Mouse (Mus musculus) neural tube, embryonic 12.5 days (tissue): ENCODE measurements at regions not wholly inside any gene's neighbourhood (a gene's known extent, or its start where the extent isn't known, plus 50 kb on each side); places are given as distances from the start of the nearest gene placed in this dataset.

Source experiments
- ATAC-seq: fragments of 200-750 bp; cut with Nextera tagmentation; 2 replicates; pipeline ENCODE4 v1.8.0; 2017; ENCODE audit warnings: low read depth, mild to moderate bottlenecking, moderate TSS enrichment, moderate library complexity; ENCODE audit not compliant: low FRiP score
- H3K27ac ChIP-seq: fragments of 300-500 bp; sonication (generic); 2 replicates; pipeline ENCODE4 v1.5.1; 2016
- H3K27me3 ChIP-seq: fragments of 300-500 bp; sonication (generic); replicated peaks from 2 replicates; pipeline ENCODE4 v1.6.1; 2016; ENCODE audit warnings: mild to moderate bottlenecking
- H3K36me3 ChIP-seq: fragments of 300-500 bp; sonication (generic); 2 replicates; pipeline ENCODE4 v1.6.1; 2016; ENCODE audit warnings: mild to moderate bottlenecking
- H3K4me1 ChIP-seq: fragments of 300-500 bp; sonication (generic); 2 replicates; pipeline ENCODE4 v1.6.1; 2016
- H3K4me2 ChIP-seq: fragments of 300-500 bp; sonication (generic); replicated peaks from 2 replicates; pipeline ENCODE4 v1.6.1; 2016; ENCODE audit warnings: mild to moderate bottlenecking
- H3K4me3 ChIP-seq: fragments of 300-500 bp; sonication (generic); 2 replicates; pipeline ENCODE4 v1.5.1; 2016
- H3K9ac ChIP-seq: fragments of 300-500 bp; sonication (generic); 2 replicates; pipeline ENCODE4 v1.6.1; 2016; ENCODE audit warnings: mild to moderate bottlenecking
- H3K9me3 ChIP-seq: fragments of 300-500 bp; sonication (generic); 2 replicates; pipeline ENCODE4 v1.6.1; 2016; ENCODE audit warnings: mild to moderate bottlenecking
- WGBS: fragments of 180-500 bp; shearing (Covaris S2); methylation state at CpG from one replicate; pipeline ENCODE4 v1.1.7; 2016; 5-methylcytosine and 5-hydroxymethylcytosine counted together

DNA sequence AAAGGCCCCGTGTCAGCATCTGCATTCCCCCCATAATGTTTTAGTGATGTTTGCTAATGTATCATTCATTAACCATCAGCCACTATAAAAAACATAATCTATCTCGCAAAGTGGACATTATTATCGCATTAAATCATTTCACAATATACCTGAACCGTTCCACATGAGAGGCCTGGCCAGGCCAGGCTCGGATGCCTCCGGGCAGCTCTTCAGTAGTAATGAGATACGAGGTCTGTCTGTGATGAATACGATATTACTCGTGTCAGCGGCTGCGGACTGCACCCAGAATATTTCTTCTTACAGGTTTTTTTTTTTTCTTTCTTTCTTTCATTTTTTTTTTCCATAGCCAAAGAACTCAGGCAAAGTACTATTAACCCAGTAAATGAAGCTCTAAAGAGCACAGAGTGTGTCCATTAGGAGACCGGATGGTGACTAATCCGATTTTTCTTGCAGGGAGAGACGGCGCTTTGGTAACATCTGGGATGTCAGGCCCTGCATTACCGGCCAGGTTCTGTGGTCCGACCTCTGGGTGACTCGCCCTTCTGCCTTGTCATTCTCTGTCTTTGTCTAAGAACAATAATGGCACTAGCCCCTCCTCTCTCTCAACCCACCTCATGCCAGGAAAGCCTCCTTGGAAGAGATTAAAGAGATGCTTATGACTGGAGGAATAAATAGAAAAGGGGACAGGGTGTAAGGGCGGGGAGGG is 145.5 kb downstream of the Slc35b3 start:
- H3K4me3 ChIP-seq = no peak overlapping the region
- H3K9ac ChIP-seq = no peak overlapping the region
- peaks cover 6% of the 10 kb centered on the region for H3K4me1 ChIP-seq
- H3K27ac ChIP-seq = no peak overlapping the region
- ATAC-seq = peak; percentile 65; the same call in 1 of the 2 replicates
- H3K27me3 ChIP-seq = no peaks in the 10 kb centered on the region
- H3K9me3 ChIP-seq = no peaks in the 10 kb centered on the region
- H3K36me3 ChIP-seq = no peaks in the 10 kb centered on the region
- 65% methylated on average over 19 of the region's 19 CpGs for WGBS
- H3K4me2 ChIP-seq = no peak overlapping the region

DNA sequence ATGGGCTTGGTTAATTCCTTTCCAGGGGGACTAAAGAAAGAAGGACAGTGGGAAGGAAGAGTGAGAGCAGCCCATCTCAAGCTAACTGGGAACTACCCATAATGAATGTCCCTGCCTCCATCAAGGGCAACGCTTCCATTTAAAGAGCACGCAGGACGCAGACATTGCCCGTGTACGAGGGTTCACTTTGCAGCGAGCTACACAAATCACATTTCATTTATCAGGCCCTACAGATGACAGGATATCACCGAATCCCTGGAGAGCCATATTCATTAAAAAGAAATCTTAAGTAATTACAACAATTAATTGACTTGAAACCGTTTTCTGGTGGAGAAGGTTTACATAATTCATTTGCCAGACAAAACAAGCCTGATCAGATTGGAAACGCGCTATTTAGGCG is 139.7 kb upstream of the Eef1e1 start:
- Histone ChIP-seq H3K36me3 (no peaks in the 10 kb centered on the region), H3K9me3 (no peaks in the 10 kb centered on the region), H3K27me3 (no peaks in the 10 kb centered on the region), H3K4me3 (no peak overlapping the region), H3K27ac (no peak overlapping the region), H3K9ac (no peak overlapping the region), H3K4me1 (no peaks in the 10 kb centered on the region), H3K4me2 (no peak overlapping the region)
- no peak for ATAC-seq
- WGBS = 64% methylated on average over 11 of the region's 11 CpGs

GRCm38 (mm10) chr13:38793456-38793855 is 134.6 kb upstream of the Eef1e1 start:
- no peaks in the 10 kb centered on the region for H3K36me3 ChIP-seq
- no peak for ATAC-seq
- H3K27me3 ChIP-seq = no peaks in the 10 kb centered on the region
- no peaks in the 10 kb centered on the region for H3K4me1 ChIP-seq
- WGBS = 42% methylated on average over 7 of the region's 7 CpGs
- H3K4me2 ChIP-seq = no peak overlapping the region
- no peaks in the 10 kb centered on the region for H3K9me3 ChIP-seq
- no peak overlapping the region for H3K27ac ChIP-seq
- H3K9ac ChIP-seq = no peak overlapping the region
- H3K4me3 ChIP-seq = no peak overlapping the region

GRCm38 (mm10) chr13:38780630-38781010 is 121.8 kb upstream of the Eef1e1 start:
- no peak overlapping the region for H3K4me2 ChIP-seq
- no peaks in the 10 kb centered on the region for H3K27me3 ChIP-seq
- H3K9ac ChIP-seq = no peak overlapping the region
- H3K36me3 ChIP-seq = no peaks in the 10 kb centered on the region
- H3K9me3 ChIP-seq = no peaks in the 10 kb centered on the region
- H3K4me3 ChIP-seq = no peak overlapping the region
- ATAC-seq = no peak
- H3K27ac ChIP-seq = no peak overlapping the region
- WGBS = 58% methylated on average over 6 of the region's 6 CpGs
- H3K4me1 ChIP-seq = peaks cover 5% of the 10 kb centered on the region; the same call in 1 of the 2 replicates

- Histone ChIP-seq H3K4me3 (no peak overlapping the region), H3K27me3 (no peaks in the 10 kb centered on the region), H3K4me1 (peaks cover 5% of the 10 kb centered on the region; the same call in 1 of the 2 replicates), H3K27ac (no peak overlapping the region), H3K36me3 (no peaks in the 10 kb centered on the region), H3K9me3 (no peaks in the 10 kb centered on the region), H3K4me2 (no peak overlapping the region; the same call in 1 of the 2 replicates), H3K9ac (no peak overlapping the region)
- ATAC-seq = no peak
- 48% methylated on average over 14 of the region's 14 CpGs for WGBS
Observed at GRCm38 (mm10) chr13:38779984-38780629, 121.2 kb upstream of the Eef1e1 start.

DNA sequence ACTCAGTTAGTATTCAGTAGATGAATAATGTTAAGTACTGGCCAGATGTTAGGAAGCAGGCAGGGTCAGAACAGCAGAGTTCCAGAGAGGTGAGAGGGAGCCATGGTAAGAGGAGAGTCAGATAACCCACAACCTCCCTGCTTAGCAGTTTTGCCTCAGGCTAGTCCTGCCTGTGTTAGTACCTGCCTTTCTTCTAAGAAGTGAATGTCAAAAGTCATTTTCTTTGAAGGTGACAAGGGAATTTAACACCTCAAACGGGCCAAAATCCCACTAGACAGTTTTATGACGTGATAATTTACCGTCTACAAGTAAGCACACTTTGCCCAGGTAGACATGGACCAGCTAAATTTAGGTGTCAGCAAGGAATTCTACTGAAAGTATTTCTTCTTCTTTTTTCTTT is 117.7 kb upstream of the Eef1e1 start:
- no peaks in the 10 kb centered on the region for H3K27me3 ChIP-seq
- ATAC-seq = no peak
- no peak overlapping the region for H3K27ac ChIP-seq
- 72% methylated on average over 3 of the region's 3 CpGs for WGBS
- H3K36me3 ChIP-seq = no peaks in the 10 kb centered on the region
- H3K4me3 ChIP-seq = no peak overlapping the region
- H3K4me1 ChIP-seq = peaks cover 5% of the 10 kb centered on the region; the same call in 1 of the 2 replicates
- no peaks in the 10 kb centered on the region for H3K9me3 ChIP-seq
- no peak overlapping the region for H3K4me2 ChIP-seq
- H3K9ac ChIP-seq = no peak overlapping the region

DNA sequence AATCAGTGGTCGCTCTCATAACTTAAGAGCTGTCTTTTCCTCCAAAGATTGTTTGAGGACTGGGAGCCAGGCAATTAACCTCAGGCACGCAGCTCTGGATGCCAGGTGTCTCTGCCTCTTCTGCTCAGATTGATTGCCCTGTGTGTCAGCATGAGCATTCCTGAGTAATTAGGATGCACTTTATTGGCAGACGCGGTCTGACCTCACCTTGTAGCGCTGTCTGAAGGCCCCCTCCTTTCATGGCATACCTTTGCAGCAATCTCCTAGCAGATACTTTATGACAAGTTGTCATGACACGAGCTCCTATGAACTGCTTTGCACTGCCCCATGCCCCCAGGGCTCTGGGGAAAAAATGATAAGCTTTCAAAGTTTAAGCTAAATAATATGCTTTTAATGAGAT is 114.1 kb upstream of the Eef1e1 start:
- Histone ChIP-seq H3K4me2 (no peak overlapping the region), H3K9me3 (no peaks in the 10 kb centered on the region), H3K4me1 (no peaks in the 10 kb centered on the region), H3K9ac (no peak overlapping the region), H3K4me3 (no peak overlapping the region), H3K27me3 (no peaks in the 10 kb centered on the region), H3K27ac (no peak overlapping the region), H3K36me3 (no peaks in the 10 kb centered on the region)
- WGBS = 61% methylated on average over 6 of the region's 6 CpGs
- ATAC-seq = no peak

- Histone ChIP-seq H3K4me2 (no peak overlapping the region), H3K27me3 (no peaks in the 10 kb centered on the region), H3K4me3 (no peak overlapping the region), H3K9me3 (no peaks in the 10 kb centered on the region), H3K4me1 (no peaks in the 10 kb centered on the region), H3K27ac (no peak overlapping the region), H3K9ac (no peak overlapping the region), H3K36me3 (no peaks in the 10 kb centered on the region)
- 41% methylated on average over 4 of the region's 4 CpGs for WGBS
- no peak for ATAC-seq
Observed at GRCm38 (mm10) chr13:38766133-38766532, 107.3 kb upstream of the Eef1e1 start.

DNA sequence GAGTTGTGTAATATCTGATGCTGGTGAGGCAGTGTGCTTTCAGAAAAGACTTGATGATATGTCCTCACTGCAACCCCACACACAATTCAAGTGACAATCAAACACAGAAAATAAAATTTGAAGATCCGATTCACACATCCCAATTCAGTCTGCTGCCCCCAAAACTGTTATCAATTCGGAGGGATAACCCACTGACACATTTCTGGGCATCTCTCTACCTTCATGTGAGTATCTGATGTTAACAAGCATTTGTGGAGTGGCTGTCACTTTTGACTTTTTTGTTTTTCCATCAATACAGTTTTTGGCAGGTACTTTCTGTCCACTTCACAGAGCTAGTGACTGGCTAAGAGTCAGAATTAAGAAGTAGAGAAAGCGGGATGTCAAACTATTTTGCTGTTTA is 101.4 kb upstream of the Eef1e1 start:
- ATAC-seq = no peak
- H3K4me3 ChIP-seq = no peak overlapping the region
- 91% methylated on average over 3 of the region's 3 CpGs for WGBS
- no peaks in the 10 kb centered on the region for H3K9me3 ChIP-seq
- no peaks in the 10 kb centered on the region for H3K36me3 ChIP-seq
- no peak overlapping the region for H3K9ac ChIP-seq
- H3K4me1 ChIP-seq = no peaks in the 10 kb centered on the region
- H3K27me3 ChIP-seq = no peaks in the 10 kb centered on the region
- H3K4me2 ChIP-seq = no peak overlapping the region
- H3K27ac ChIP-seq = no peak overlapping the region

DNA sequence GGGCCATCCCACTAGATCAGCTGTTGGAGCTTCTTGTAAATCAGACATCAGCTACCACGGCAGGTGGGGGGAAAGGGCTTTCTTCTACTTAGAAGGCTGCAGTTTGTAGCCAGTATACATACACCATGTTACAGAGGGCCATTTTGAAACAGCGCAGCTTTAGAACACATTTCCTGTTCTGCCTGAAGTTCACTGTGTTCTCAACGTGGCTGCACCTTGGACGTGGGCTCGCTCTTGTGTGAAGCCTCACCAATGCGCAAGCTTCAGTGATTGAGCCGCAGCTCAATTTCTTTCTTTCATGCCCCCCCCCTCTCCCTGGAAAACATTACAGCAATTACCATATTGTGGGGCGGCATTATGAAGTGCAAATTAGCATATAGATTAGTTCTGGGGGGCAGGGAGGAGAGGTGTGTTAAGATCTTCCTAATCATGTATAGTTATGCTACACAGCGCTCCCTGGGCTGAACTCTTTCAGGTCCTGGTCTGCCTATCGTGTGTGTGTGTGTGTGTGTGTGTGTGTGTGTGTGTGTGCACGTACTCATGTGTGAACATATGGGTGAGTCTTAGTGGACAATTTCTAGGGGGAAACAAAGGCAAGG is 97.9 kb upstream of the Eef1e1 start:
- Histone ChIP-seq H3K4me2 (no peak overlapping the region), H3K4me1 (no peaks in the 10 kb centered on the region), H3K27me3 (no peaks in the 10 kb centered on the region), H3K9ac (no peak overlapping the region), H3K36me3 (no peaks in the 10 kb centered on the region), H3K27ac (no peak overlapping the region), H3K9me3 (no peaks in the 10 kb centered on the region), H3K4me3 (no peak overlapping the region)
- 75% methylated on average over 11 of the region's 11 CpGs for WGBS
- peak; percentile 63; the same call in 1 of the 2 replicates for ATAC-seq

GRCm38 (mm10) chr13:38753722-38754121 is 94.9 kb upstream of the Eef1e1 start:
- WGBS = 82% methylated on average over 4 of the region's 4 CpGs

GRCm38 (mm10) chr13:38751876-38752275 is 93.0 kb upstream of the Eef1e1 start:
- Histone ChIP-seq H3K27me3 (no peaks in the 10 kb centered on the region), H3K4me1 (no peaks in the 10 kb centered on the region), H3K9me3 (no peaks in the 10 kb centered on the region), H3K4me3 (no peak overlapping the region), H3K36me3 (no peaks in the 10 kb centered on the region), H3K27ac (no peak overlapping the region), H3K9ac (no peak overlapping the region), H3K4me2 (no peak overlapping the region)
- ATAC-seq = no peak
- WGBS = 74% methylated on average over 1 of the region's 1 CpGs

More at GRCm38 (mm10) chr13:38753722-38754121, 94.9 kb upstream of the Eef1e1 start:
- Histone ChIP-seq H3K9me3 (no peaks in the 10 kb centered on the region), H3K9ac (no peak overlapping the region), H3K36me3 (no peaks in the 10 kb centered on the region), H3K4me3 (no peak overlapping the region), H3K27me3 (no peaks in the 10 kb centered on the region), H3K4me1 (no peaks in the 10 kb centered on the region), H3K27ac (no peak overlapping the region), H3K4me2 (no peak overlapping the region)
- ATAC-seq = no peak
